Mouse (Mus musculus) B cell, adult 62 days (primary cell): ENCODE data around the gene Alg9. TPM values are rescaled to one million over a fixed set of nuclear protein-coding genes. Genes with fewer than 3 reads are reported as not detected.

Experiments
- total RNA-seq: library from RNA; stranded (reverse); gene quantifications from 4 replicates; pipeline ENCODE4 v1.2.4, GENCODE M21; 2023

Alg9 gene
- total RNA-seq, result 21.3 to 29.7 TPM (median 25.0 TPM) in 4 replicates

GRCm38 (mm10) chr9:50774991-50775612, at the start of gene Alg9, which contains the start of gene 1110032A03Rik:
TSS of gene Alg9 (plus strand) at chr9:50775019.
TSS of gene 1110032A03Rik (minus strand) at chr9:50775520.

GRCm38 (mm10) chr9:50738914-50739870, 35.6 kb upstream of the Alg9 start, which contains the start of gene Dixdc1:
TSS of gene Dixdc1 (minus strand) at chr9:50739517.

GRCm38 (mm10) chr9:50746214-50746677, 28.6 kb upstream of the Alg9 start, which contains the start of gene 2310030G06Rik:
TSS of gene 2310030G06Rik (minus strand) at chr9:50746536.

GRCm38 (mm10) chr9:50751323-50751722, 23.5 kb upstream of the Alg9 start, which contains the start of gene Cryab:
TSS of gene Cryab (plus strand) at chr9:50751325.

GRCm38 (mm10) chr9:50752054-50752602, 22.7 kb upstream of the Alg9 start, which contains the start of gene Hspb2:
TSS of gene Hspb2 (minus strand) at chr9:50752354.

GRCm38 (mm10) chr9:50768107-50769002, 6.5 kb upstream of the Alg9 start, which contains the start of gene Fdxacb1:
TSS of gene Fdxacb1 (plus strand) at chr9:50768236.

GRCm38 (mm10) chr9:50845081-50845480, 70.3 kb downstream of the Alg9 start, which contains the start of gene Ppp2r1b:
TSS of gene Ppp2r1b (plus strand) at chr9:50845301.

Other genes starting within 250 kb of the Alg9 start
- gene Pts, start 246.3 kb upstream of the Alg9 start, total RNA-seq, result 50.6 to 59.8 TPM (median 56.2 TPM) in 4 replicates
- gene Il18, start 220.2 kb upstream of the Alg9 start, total RNA-seq, result 19.4 to 25.3 TPM (median 21.9 TPM) in 4 replicates
- 2.8 to 4.0 TPM (median 3.4 TPM) in 4 replicates for gene Bco2, start 219.8 kb upstream of the Alg9 start, total RNA-seq
- not detected in 4 replicates for gene Tex12, start 213.7 kb upstream of the Alg9 start, total RNA-seq
- gene Sdhd, start 171.2 kb upstream of the Alg9 start, total RNA-seq, result 48.6 to 58.1 TPM (median 54.7 TPM) in 4 replicates
- 52.9 to 54.8 TPM (median 54.1 TPM) in 4 replicates for gene Timm8b, start 171.1 kb upstream of the Alg9 start, total RNA-seq
- 0.49 to 1.3 TPM (median 0.75 TPM) in 4 replicates for gene Pih1d2, start 157.7 kb upstream of the Alg9 start, total RNA-seq
- gene Nkapd1, start 157.6 kb upstream of the Alg9 start, total RNA-seq, result 26.2 to 33.0 TPM (median 28.9 TPM) in 4 replicates
- 17.2 to 28.0 TPM (median 25.0 TPM) in 4 replicates for gene Dlat, start 115.2 kb upstream of the Alg9 start, total RNA-seq
- not detected in 4 replicates for gene Dixdc1, start 35.5 kb upstream of the Alg9 start, total RNA-seq
- not detected in 4 replicates for gene 2310030G06Rik, start 28.5 kb upstream of the Alg9 start, total RNA-seq
- gene Cryab, start 23.7 kb upstream of the Alg9 start, total RNA-seq, result 0.85 TPM in 1 of 4 replicates, not detected in the others
- gene Hspb2, start 22.7 kb upstream of the Alg9 start, total RNA-seq, result not detected in 4 replicates
- gene Fdxacb1, start 6.8 kb upstream of the Alg9 start, total RNA-seq, result 17.6 to 21.2 TPM (median 19.4 TPM) in 4 replicates
- gene 1110032A03Rik, start 501 bp downstream of the Alg9 start, total RNA-seq, result 24.8 to 31.6 TPM (median 29.4 TPM) in 4 replicates
- 42.9 to 47.9 TPM (median 46.1 TPM) in 4 replicates for gene Ppp2r1b, start 70.3 kb downstream of the Alg9 start, total RNA-seq
- 37.7 to 42.4 TPM (median 39.7 TPM) in 4 replicates for gene Sik2, start 234.1 kb downstream of the Alg9 start, total RNA-seq